Mouse (Mus musculus): ENCODE results near the gene Fhit. TPM values are rescaled to one million over a fixed set of nuclear protein-coding genes. Genes with fewer than 3 reads are reported as not detected.
"Not testable (repeated sequence)": the region's sequence is repeated elsewhere in the genome, so short reads cannot be mapped to it uniquely, and the experiment has no call there.

The Fhit gene
- polyA plus RNA-seq, 1 experiment: 8.5 TPM

DNA sequence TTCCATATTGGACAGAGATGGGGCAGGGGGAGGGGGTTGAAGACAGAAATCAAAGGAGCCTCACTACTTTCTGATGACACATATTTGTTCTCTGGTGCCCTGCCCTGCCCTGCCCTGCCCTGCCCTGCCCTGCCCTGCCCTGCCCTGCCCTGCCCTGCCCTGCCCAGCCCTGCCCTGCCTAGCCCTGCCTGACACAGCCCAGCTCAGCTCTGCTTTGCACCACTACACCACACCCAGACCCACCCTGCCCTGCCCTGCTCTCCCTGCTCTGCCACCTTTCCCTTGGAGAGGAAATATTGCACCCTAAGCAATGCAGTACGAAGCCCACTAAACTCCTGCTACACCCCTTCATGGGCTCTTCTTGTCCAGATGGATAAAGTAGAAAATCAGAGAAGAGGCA is 1171.2 kb downstream of the Fhit start:
- DNase-seq (ENCODE audit: low read depth): no peak

DNA sequence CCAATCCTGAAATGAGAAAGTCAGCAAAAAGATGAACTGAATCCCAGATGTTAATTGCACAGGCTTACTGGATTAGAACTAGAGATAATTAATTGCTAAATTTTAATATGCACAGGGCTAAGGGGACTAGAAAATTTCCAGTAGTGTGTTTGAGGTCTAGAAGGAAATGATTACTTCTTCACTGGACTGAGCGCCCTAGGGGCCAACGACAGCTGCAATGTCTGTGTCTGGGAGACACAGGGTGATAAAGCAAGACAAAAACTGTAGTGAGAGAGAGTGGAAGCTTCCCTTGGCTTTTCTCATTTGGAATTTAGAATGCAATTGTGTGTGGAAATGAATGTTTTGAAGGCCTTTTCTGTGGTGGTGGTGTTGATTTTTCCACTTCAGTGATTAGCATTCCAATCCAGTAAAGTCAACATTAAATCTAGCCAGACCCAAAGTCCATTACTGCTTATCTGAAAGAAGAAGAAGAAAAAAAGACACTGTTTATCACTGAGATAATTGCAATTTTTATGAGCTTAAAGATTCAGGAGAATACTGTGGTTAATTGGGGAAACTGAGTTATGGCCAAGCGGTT is 1184.8 kb downstream of the Fhit start:
- DNase-seq (ENCODE audit: low read depth): no peak

DNA sequence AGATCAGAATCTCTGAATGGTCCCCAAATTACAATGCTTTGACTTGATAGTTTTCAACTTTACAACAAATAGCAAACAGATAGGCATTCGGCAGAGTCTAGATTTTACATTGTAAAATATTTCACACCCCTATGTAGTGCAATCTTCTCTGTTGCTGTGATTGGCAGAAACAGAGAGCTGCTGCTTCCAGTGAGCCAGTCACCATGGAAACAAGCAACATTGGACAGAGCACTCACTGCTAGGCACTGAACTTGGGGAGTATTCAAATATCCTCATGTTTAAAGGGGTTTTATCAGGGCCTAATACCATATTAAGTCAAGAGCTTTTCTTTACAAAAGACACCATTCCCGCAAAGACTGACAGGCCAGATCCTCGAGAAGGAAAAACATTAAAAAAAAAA is 1187.4 kb downstream of the Fhit start:
- no peak for DNase-seq (ENCODE audit: low read depth)

DNA sequence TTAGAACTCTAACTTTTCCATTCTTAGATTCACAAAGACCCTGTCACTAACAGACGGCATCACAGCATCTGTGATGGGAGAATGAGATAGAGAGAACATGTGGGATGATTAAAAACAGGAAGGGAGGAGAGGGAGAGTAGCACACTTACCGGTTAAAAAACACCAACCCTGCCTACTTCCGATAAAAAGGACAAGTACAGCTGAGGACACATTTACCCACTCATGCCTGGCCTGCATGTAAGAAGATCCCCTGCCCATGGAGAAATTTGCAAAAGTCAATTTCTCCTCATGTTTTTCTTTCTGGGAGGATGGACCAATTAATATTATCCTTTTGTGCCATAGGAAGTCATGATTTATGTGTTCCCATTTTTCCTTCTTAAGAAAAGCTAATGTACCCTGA is 1198.0 kb downstream of the Fhit start:
- no peak for DNase-seq (ENCODE audit: low read depth)

DNA sequence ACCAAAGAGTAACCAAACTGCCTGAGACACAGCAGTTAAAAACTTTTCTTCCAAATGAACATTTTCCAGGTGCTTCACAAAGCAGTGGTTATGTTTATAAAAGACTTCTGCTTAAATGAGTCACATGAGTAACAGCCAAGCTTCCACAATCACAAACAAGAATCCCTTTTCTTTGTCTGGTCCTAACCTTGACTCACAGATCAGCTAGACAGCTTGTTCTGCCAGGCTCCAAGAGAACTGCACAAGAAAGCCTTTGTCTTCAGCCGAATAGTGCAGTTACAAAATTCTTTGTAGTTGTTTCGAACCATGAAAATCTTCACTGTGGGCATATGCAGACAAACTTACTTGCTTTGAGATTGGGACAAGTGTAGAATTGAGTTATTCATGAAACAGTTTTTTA is 1201.4 kb downstream of the Fhit start:
- DNase-seq (ENCODE audit: low read depth): no peak

DNA sequence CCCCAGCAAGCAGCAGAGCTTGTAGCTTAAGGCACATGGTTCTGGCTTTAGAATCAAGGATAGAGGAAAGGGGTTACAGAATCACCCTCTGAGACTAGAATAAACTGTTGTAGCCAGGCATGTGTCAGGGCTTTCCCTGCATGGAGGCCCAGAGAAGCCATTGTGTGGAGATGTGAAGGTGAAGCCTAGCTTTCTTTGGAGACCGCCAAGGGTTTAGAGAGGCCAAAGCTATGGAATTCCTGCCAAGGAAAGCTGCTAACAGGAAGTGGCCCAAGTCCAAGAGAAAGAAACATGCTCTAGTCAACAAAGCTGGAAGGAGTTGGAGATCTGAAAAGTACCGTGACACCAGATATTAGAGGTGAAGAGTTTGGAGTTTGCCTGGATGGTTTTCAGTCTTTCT is 1262.3 kb downstream of the Fhit start:
- DNase-seq (ENCODE audit: low read depth): no peak

DNA sequence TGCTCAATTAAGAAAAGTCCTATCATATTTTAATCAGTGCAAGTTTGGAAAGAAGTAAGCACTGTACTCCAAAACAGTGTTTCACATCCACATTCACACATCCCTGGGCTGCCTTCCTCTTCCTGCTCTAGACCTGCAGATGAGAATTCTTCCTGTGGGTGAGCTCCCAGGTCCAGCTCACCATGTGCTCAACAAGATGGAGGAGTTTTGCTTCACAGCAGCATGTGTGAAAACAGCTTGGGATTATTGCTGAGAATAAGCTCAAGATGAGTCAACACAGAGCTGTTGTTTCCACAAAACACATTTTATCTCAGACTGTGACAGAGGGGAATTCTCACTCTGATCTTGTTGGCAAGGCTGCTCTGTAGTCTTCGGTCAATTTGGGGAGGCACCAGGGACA is 1265.3 kb downstream of the Fhit start:
- DNase-seq (ENCODE audit: low read depth): no peak

DNA sequence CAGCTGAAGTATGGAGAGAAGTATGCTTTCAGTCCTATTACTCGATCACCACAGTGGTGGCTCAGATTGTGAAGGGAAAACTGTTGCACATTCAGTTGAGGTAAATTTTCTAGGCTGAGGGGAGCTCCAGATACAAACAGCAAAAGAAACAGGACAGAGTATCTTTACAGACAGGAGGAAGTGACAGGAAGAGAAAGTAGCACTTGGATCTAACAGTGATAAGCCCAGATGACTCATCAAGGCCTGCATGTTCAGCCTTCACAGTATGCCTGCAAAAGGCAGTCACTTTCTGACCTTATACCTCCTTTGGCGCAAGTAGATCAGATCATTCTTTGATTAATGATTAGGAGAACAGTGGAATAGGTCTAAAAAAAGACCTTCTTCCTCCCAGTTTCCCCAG is 1309.8 kb downstream of the Fhit start:
- DNase-seq (ENCODE audit: low read depth): no peak

DNA sequence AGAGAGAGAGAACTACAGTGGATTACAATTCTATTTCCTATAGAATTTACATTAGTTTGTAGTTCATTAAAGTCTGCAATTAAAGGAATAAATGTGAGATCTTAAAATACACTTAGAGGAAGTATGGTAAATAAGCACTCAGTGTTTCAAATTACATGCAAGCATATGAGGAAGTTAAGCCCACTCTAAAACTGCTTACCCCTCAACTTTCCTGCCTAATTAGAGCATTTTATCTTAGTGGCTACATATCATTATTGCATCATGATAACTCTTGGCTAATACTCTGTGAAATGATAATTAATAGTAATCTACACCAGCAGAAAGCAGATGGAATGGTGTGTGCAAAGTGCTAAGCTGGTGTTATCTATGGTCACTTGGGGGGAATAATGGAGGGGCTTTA is 1329.5 kb downstream of the Fhit start:
- DNase-seq (ENCODE audit: low read depth): no peak

DNA sequence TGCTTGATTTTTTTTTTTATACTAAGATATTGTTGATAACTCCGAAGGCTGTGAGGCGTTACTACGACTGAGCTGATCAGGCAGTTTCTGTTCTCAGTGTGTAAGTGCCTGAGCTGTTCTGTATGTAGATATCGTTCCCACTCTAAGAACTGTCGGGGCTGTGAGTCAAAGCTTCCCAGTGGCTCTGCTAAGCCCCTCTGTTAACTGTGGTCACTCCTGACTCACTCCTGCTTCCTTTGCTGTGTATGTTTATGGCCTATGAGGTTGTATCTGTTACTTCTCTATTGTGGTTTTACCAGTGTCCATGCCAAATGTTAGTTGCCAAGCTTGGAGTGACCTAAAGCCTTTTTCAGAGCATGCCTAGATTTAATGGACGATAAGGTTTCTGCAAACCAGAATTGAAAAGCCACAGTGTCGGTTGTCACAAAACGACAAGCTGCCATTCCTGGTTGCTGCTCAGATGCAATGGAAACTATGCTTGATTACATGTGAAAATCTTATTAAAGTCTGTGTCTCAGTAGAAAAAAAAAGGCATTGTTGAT is 1333.1 kb downstream of the Fhit start:
- not testable (repeated sequence) for DNase-seq (ENCODE audit: low read depth)

DNA sequence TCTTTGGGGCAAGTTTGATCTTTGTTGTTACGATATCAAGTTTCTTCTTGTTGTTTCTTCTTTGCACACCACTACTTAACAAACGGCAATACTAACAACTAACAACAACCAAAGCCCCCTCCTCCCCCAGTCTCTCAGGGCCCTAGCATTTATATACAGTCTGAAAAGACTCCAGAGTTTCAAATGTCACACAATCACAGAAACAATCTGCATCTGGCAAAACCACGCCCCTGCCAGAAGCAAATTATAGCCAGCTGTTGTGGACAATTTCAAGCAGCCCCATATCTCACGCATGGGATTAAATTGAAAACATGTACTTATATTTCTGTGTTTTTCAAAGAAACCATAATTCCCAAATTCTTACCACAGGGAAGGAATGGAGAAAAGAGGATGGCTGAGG is 1345.9 kb downstream of the Fhit start:
- no peak for DNase-seq (ENCODE audit: low read depth)

DNA sequence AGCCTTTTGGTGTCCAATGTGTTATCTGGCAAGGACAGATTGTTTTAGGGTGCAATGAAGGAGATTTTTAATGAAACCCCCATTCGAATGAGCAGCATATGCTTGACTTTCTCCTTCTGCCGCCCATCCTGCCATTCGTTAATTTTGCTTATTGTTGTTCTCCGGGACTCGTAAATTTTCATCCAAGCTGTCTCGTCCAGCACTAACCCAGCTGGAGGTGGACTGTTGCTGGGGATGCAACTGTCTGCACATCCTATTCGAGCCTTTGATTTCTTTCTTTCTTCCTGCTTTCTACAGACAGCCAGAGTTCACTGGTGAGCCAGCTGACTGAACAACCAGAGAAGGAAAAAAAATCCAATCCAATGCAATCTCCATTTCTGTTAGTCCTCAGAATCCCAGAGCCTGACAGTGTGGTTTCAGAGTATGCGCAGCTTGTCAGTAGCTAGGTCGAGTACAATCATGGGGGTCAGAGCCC is 1350.0 kb downstream of the Fhit start:
- DNase-seq (ENCODE audit: low read depth): no peak

DNA sequence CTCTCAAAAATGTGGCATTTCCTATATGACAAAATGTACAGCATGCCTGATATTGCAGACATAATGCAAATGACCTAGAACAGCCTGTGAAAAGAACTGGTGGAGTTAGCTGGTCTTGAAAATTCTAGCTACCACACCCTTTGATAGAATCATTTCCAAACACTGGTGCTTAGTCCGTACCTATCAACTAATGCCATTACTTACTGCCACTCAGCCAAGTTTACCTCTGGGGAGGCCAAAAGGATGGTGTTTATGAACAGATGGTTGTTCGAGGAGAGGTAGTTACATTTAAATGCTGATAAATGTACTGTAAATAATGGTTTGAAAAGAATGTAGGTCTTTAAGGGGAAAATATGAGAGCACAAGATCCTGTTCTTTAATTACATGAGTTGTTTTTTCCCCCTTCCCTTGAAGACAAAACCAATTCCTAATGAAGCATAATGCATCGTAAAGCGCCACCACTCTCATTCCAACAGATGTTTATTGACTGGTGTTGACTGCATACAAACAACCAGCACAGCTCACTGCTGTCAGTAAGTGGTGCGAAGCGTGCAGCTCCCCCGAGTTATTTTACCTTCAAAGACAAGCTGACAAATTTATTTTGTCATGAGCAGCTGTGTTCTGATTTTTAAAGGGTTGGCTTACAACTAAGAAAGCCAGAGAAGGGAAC is 1350.5 kb downstream of the Fhit start:
- DNase-seq (ENCODE audit: low read depth): no peak

DNA sequence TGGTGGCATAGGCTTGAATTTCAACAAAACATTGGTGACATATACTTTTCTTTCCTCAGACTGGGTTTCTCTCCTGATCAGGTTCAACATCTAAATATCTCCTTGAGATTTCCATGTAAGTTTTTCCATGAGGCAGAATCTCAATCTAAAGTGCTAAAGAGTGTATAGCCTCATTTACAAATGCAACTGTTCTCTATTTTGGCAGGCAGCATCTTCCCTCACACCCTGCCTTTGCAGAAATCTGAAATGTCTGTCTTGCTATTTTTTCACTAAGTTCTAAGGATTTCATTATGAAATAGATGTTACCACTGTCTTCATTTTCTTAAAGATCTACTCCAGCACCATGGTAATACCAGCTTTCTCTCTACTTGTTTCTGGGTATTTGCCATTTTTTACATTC is 1368.4 kb downstream of the Fhit start:
- DNase-seq (ENCODE audit: low read depth): no peak

DNA sequence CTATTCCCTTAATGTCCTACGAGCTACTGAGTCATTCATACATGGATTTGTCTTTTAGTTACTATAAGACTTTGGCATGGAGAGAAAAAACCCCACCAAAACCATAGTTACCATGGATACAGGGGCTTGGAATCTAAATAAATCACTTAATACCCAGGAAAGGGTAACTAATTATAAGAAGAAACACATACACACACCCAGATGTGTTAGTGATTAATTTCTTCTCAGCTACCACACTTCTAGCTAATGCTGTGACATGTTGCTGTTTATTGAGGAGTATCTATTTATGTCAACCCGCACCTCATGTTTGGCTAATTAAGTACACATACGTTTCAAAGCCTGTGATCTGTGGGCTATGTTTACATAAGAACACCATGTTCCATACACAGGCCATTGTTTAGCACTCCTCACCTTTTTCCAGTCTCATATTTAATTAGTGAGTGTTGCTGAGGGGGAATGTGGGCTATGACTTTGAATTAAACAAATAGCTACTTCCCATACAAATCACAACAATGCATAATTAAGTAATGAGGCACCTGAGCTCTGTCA is 1373.4 kb downstream of the Fhit start:
- DNase-seq (ENCODE audit: low read depth): no peak

DNA sequence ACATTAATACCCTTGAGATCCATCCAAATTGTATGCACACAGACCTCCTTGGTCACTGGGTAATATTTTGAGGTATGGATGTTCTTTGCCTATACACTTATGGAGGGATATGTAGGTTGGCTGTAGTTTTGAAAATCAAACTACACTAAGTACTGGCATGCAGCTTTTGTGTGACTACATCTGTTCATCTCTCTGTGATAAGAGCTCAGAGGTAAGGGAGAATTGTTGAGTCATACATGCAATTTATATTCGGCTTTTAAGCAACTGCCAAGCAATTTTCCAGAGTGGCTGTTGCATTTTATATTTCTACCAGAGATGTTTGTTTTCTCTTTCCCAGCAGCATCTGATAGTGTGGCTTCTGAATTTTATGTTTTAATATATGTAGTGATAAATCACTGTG is 1374.4 kb downstream of the Fhit start:
- no peak for DNase-seq (ENCODE audit: low read depth)

DNA sequence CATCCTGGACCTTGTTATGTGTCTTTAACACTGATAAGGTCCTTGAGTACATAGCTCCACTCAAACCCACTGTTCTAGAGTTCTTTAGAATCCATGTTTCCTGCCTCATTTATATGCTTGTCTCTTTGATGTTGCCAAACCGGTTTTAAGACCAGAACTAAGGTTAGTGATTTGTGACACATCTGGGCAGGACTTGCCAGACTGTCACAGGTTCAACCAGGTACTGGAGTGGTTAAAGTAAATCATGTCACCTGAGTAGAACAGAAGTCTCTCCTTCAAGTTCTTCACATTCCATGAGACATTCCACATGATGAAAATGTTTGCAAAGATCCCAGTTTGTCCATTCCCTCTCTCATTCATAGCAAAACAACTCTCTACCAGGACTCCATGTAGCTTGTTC is 1376.0 kb downstream of the Fhit start:
- DNase-seq (ENCODE audit: low read depth): no peak

DNA sequence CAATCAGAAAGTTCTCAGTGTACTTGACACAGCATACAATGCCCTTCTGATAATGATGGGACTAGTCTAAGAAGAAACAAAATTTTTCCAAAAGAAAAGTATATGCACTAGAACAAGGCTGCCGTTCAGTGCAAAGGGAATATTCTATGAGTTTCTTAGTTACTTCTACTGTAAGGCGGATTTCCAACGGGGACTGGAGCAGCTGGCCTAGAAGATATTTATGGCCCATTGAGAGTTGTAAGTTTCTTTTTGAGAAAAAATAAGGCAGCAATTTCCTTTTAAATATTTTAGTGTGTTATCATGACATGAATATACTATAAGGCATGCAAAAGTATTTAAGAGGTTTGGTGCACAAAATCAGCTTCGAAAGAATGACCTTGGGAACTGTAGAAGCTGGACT is 1410.5 kb downstream of the Fhit start:
- no peak for DNase-seq (ENCODE audit: low read depth)

DNA sequence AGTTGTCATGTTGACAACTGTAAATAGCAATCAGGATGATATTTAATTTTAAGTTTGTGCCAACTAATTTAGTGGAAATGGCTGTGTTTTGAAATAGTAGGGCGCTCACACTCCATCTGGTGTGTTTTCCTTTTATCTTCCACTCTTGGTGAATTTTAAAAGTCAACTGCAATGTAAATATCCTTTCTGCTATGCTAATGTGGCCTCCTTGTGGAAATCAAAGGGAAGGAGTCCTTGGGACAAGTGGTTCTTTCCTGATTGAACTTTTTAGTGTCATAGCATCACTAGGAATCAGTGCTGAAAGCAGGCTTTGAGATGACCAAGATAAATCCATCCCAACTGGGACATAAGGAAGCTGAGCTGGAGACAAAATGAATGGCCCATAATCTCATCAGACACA is 1413.1 kb downstream of the Fhit start:
- no peak for DNase-seq (ENCODE audit: low read depth)

DNA sequence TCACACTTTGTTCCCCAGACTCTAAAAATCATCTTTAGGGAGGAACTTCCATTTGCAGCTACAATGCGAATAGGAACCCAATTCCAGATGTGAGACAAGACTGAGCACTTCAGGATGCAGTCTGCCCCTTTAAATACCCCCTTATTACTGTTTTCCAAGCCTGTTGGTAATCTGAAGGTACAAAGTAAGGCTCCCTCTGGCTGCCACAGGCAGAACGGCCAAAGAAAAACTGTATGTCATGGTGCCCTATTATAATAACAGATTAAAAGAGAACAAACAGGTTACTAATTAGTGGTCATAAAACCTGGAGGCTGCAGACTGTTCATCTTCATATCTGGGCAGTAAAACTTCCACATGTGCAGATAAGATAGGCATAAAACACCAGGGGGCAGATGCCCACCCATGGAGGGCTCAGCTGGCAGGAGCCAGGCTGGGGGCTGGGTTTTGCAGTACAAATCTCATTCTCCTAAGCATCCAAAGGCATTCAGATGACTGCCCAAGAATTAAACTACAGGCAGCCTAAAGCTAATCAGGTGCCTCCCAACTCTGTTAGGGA is 1439.8 kb downstream of the Fhit start:
- no peak for DNase-seq (ENCODE audit: low read depth)

DNA sequence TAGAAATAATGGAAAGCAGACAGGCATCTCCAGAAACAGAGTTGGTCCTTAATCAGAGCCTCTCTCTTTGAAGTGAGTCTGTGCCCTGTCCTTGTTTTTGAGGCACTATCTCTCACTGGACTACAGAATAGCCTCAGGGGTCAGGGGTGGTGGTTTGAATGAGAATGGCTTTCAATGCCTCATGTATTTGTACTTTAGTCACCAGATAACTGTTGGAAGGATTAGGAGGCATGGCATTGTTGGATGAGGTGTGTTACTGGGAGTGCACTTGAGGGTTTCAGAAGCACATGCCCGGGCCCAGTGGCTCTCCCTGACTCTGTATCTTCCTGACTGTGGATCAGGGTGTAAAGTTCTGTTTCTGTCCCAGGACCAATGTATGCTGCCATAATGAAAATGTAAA is 1463.2 kb downstream of the Fhit start:
- DNase-seq (ENCODE audit: low read depth): no peak

DNA sequence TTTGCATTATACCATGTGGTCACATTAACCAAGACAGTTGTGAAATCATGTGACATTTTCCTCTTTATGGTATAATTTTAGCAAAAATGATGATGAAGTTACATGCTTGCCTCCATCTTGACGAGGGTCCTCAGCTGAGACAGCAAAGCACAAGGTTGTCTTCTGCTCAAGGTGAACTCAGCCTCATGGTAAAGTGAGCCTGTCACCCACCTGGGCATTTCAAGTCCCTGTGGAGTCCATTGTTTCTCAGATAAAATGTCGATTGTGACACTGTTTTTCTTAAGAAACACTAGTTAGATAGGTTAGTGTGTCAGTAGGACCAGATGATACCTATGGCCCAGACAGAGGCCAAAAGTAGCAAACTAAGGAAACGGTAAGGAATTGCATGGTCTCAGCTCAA is 1464.7 kb downstream of the Fhit start:
- DNase-seq (ENCODE audit: low read depth): no peak

DNA sequence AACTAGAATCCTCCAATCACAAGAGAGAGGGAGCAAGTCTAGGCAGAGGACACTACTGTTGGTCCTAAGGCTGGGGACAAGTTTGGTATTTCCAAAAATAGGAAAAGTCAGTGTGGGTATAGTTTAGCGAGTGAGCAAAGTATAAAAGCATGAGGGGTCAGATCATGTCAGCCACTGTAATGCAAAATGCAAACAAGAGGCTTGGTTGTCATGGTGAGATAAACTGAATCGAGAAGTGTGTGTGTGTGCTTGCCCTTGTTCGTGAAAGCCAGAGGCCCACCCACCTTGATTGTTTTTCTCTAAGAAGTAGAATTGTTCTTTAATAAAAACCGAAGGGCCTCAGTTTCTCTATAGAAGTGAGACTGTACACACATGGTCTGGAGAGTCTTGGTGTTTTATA is 1465.8 kb downstream of the Fhit start:
- DNase-seq (ENCODE audit: low read depth): no peak

All from gonadal fat pad, adult 2 months (tissue).